Mouse (Mus musculus) CH12.LX (cell line): ENCODE data around the gene Rac1. TPM values are rescaled to one million over a fixed set of nuclear protein-coding genes. Genes with fewer than 3 reads are reported as not detected.

Experiments used
- DNase-seq: peaks from one replicate; pipeline ENCODE4 v3.0.0-alpha.2; 2013; ENCODE audit errors: extremely low read depth
- H3K27ac ChIP-seq: 2 replicates; pipeline ENCODE4 v1.5.1; 2012; ENCODE audit warnings: low read depth, mild to moderate bottlenecking, control low read depth, moderate library complexity; ENCODE audit not compliant: insufficient read depth
- H3K27me3 ChIP-seq: replicated peaks from 2 replicates; pipeline ENCODE3; 2012; ENCODE audit warnings: inconsistent platforms
- H3K36me3 ChIP-seq, 2 experiments: replicated peaks in 1 of 2; 2 replicates each; pipeline versions ENCODE3 to v1.6.1; 2012; ENCODE audit warnings: inconsistent platforms in 1 of 2, low read length in 1 of 2, mild to moderate bottlenecking in 1 of 2, mixed read lengths in 1 of 2, moderate library complexity in 1 of 2; ENCODE audit not compliant: control insufficient read depth in 1 of 2, insufficient read depth in 1 of 2
- H3K4me1 ChIP-seq, 2 experiments: 2 replicates each; pipeline ENCODE4 v1.6.1; 2012; ENCODE audit warnings: inconsistent platforms in 1 of 2, moderate library complexity in 1 of 2; ENCODE audit not compliant: insufficient read depth in 2 of 2, control insufficient read depth in 1 of 2
- H3K4me2 ChIP-seq: 2 replicates; pipeline ENCODE4 v1.6.1; 2012; ENCODE audit warnings: low read depth, mild to moderate bottlenecking, control low read depth; ENCODE audit not compliant: poor library complexity, insufficient read depth, severe bottlenecking
- H3K4me3 ChIP-seq, 3 experiments: fragments of 150-350 bp in 1 of 3; sonication (generic) in 1 of 3; replicated peaks in 1 of 3; 2 replicates each; pipeline versions ENCODE3 to v1.5.1; 2011 to 2012; ENCODE audit warnings: low read depth in 2 of 3, low read length in 2 of 3, mild to moderate bottlenecking in 2 of 3, moderate library complexity in 2 of 3, control low read depth in 1 of 3, improper control_type of control experiment in 1 of 3, inconsistent platforms in 1 of 3, mixed read lengths in 1 of 3; ENCODE audit not compliant: poor library complexity in 1 of 3
- H3K79me2 ChIP-seq: replicated peaks from 2 replicates; pipeline ENCODE4 v1.6.1; 2012; ENCODE audit warnings: mild to moderate bottlenecking, moderate library complexity; ENCODE audit not compliant: control insufficient read depth, poor library complexity, insufficient read depth, severe bottlenecking; ENCODE audit errors: extremely low read depth
- H3K9ac ChIP-seq: 2 replicates; pipeline ENCODE4 v1.6.1; 2012; ENCODE audit warnings: low read depth, mild to moderate bottlenecking, control low read depth, moderate library complexity; ENCODE audit not compliant: insufficient read depth
- H3K9me3 ChIP-seq: replicated peaks from 2 replicates; pipeline ENCODE3; 2012; ENCODE audit warnings: low read length, inconsistent platforms, mixed read lengths
- BHLHE40 ChIP-seq: IDR thresholded peaks from 2 replicates; pipeline ENCODE4 v1.6.1; 2011; ENCODE audit warnings: mild to moderate bottlenecking, low read depth, low read length, improper control_type of control experiment
- CHD1 ChIP-seq: IDR thresholded peaks from 2 replicates; pipeline ENCODE4 v1.6.1; 2012; ENCODE audit warnings: low read depth, low read length, improper control_type of control experiment, inconsistent platforms
- CHD2 ChIP-seq: IDR thresholded peaks from 2 replicates; pipeline ENCODE4 v1.6.1; 2011; ENCODE audit warnings: low read length, improper control_type of control experiment
- CTCF ChIP-seq, 2 experiments: IDR thresholded peaks in 1 of 2; conservative IDR thresholded peaks in 1 of 2; 2 replicates each; pipeline ENCODE4 v1.5.1; 2011 to 2012; ENCODE audit warnings: low read depth in 2 of 2, low read length in 2 of 2, improper control_type of control experiment in 1 of 2, inconsistent platforms in 1 of 2, mild to moderate bottlenecking in 1 of 2, moderate library complexity in 1 of 2
- GABPA ChIP-seq: IDR thresholded peaks from 2 replicates; pipeline ENCODE4 v1.6.1; 2012; ENCODE audit warnings: low read depth, low read length, improper control_type of control experiment, inconsistent platforms; ENCODE audit not compliant: insufficient replicate concordance
- HCFC1 ChIP-seq: IDR thresholded peaks from 2 replicates; pipeline ENCODE4 v1.6.1; 2012; ENCODE audit warnings: low read depth, mild to moderate bottlenecking, inconsistent platforms, low read length, improper control_type of control experiment
- MAFK ChIP-seq: IDR thresholded peaks from 2 replicates; pipeline ENCODE4 v1.6.1; 2011; ENCODE audit warnings: low read length, improper control_type of control experiment; ENCODE audit not compliant: insufficient replicate concordance
- PAX5 ChIP-seq: IDR thresholded peaks from 2 replicates; pipeline ENCODE4 v1.6.1; 2012; ENCODE audit warnings: low read length, inconsistent platforms, mixed read lengths
- POLR2A ChIP-seq: IDR thresholded peaks from 2 replicates; pipeline ENCODE4 v1.6.1; 2011; ENCODE audit warnings: low read depth, mild to moderate bottlenecking, improper control_type of control experiment, low read length
- POLR2AphosphoS2 ChIP-seq: IDR thresholded peaks from 2 replicates; pipeline ENCODE4 v1.6.1; 2011; ENCODE audit warnings: low read depth, low read length, improper control_type of control experiment
- RAD21 ChIP-seq: IDR thresholded peaks from 2 replicates; pipeline ENCODE4 v1.6.1; 2011; ENCODE audit warnings: low read depth, mild to moderate bottlenecking, low read length, improper control_type of control experiment, moderate library complexity
- SIN3A ChIP-seq: IDR thresholded peaks from 2 replicates; pipeline ENCODE4 v1.6.1; 2012; ENCODE audit warnings: low read length, improper control_type of control experiment, inconsistent platforms
- SMC3 ChIP-seq: IDR thresholded peaks from 2 replicates; pipeline ENCODE4 v1.6.1; 2011; ENCODE audit warnings: low read depth, low read length, improper control_type of control experiment
- TBP ChIP-seq: conservative IDR thresholded peaks from 2 replicates; pipeline ENCODE4 v1.6.1; 2011; ENCODE audit warnings: low read depth, low read length, improper control_type of control experiment
- USF2 ChIP-seq: conservative IDR thresholded peaks from 2 replicates; pipeline ENCODE4 v1.6.1; 2011; ENCODE audit warnings: low read depth, low read length, improper control_type of control experiment
- ZKSCAN1 ChIP-seq: IDR thresholded peaks from 2 replicates; pipeline ENCODE4 v1.6.1; 2012; ENCODE audit warnings: low read depth, inconsistent platforms, low read length, improper control_type of control experiment, borderline replicate concordance
- ZMIZ1 ChIP-seq: IDR thresholded peaks from 2 replicates; pipeline ENCODE4 v1.6.1; 2012; ENCODE audit warnings: low read depth, mild to moderate bottlenecking, inconsistent platforms, low read length, improper control_type of control experiment
- ZNF384 ChIP-seq: IDR thresholded peaks from 2 replicates; pipeline ENCODE4 v1.6.1; 2012; ENCODE audit warnings: low read depth, low read length, improper control_type of control experiment, inconsistent platforms
- dilution Hi-C: fragments of 300-500 bp; cut with MboI; formaldehyde crosslinking; loops from 2 replicates; pipeline ENCODE4 v1.14.3; 2020; ENCODE audit warnings: low sequenced_read_pairs; ENCODE audit not compliant: extremely low pct_unique_long_range_greater_than_20kb, extremely low pct_ligation_motif_present
- in situ Hi-C: fragments of 300-500 bp; cut with MboI; formaldehyde crosslinking; loops from 3 replicates; pipeline ENCODE4 v1.14.3; 2019; ENCODE audit warnings: low sequenced_read_pairs, low pct_ligation_motif_present, low pct_unique_long_range_greater_than_20kb, mixed read lengths
- polyA plus RNA-seq: library from polyadenylated mRNA; unstranded; fragments of >175 nt; gene quantifications from 2 replicates; pipeline ENCODE4 v1.2.1, GENCODE M21; 2012; ENCODE audit warnings: low read depth; ENCODE audit not compliant: insufficient read length
- total RNA-seq, 2 experiments: library from RNA; depleted of rRNA; stranded (reverse); fragments of 300-350 nt in 1 of 2; fragments of >200 nt in 1 of 2; gene quantifications; 2 replicates each; pipeline ENCODE4 v1.2.3; 2012 to 2014

Rac1 gene
- total and polyA plus RNA-seq, 3 experiments: 138 to 222 (median 199) TPM

- no peak for DNase-seq
- no peaks in the 10 kb centered on the region for H3K27me3 ChIP-seq
- no peak overlapping the region for H3K27ac ChIP-seq
- H3K9ac ChIP-seq: no peak overlapping the region
- dilution Hi-C loops: no loop called here
- no peak overlapping the region for H3K4me2 ChIP-seq
- H3K4me3 ChIP-seq: no peak overlapping the region
- no peak for TF ChIP-seq USF2
- TF ChIP-seq PAX5: no peak
- TF ChIP-seq ZMIZ1: no peak
- no peak for TF ChIP-seq BHLHE40
- no peak for TF ChIP-seq TBP
- no peak for TF ChIP-seq RAD21
- no peak for TF ChIP-seq SIN3A
- in situ Hi-C loops: loop anchor here (5.0 kb wide), 1 partner anchor 138 kb away; no protein-coding TSS in a partner anchor
- no peaks in the 10 kb centered on the region for H3K79me2 ChIP-seq
- peaks cover 2 to 8% of the 10 kb centered on the region in 2 experiments for H3K4me1 ChIP-seq
- no peaks in the 10 kb centered on the region for H3K36me3 ChIP-seq
- H3K9me3 ChIP-seq: peaks cover 4% of the 10 kb centered on the region
These were observed 46.7 kb upstream of the Rac1 start for GRCm38 (mm10) chr5:143574261-143575178.

GRCm38 (mm10) chr5:143573067-143573466, 45.2 kb upstream of the Rac1 start:
- DNase-seq: no peak
- no peak for TF ChIP-seq GABPA
- TF ChIP-seq ZNF384: no peak
- no peak for TF ChIP-seq ZMIZ1
- no peak for TF ChIP-seq BHLHE40
- TF ChIP-seq CHD2: no peak
- Histone ChIP-seq H3K4me3 (no peak overlapping the region), H3K36me3 (no peaks in the 10 kb centered on the region), H3K27ac (no peak overlapping the region), H3K4me1 (no peaks in the 10 kb centered on the region), H3K9ac (no peak overlapping the region), H3K9me3 (peaks cover 2% of the 10 kb centered on the region), H3K79me2 (no peaks in the 10 kb centered on the region), H3K27me3 (no peaks in the 10 kb centered on the region), H3K4me2 (no peak overlapping the region)
- dilution Hi-C loops (no loop called here), in situ Hi-C loops (loop anchor here (5.0 kb wide), 1 partner anchor 139 kb away; no protein-coding TSS in a partner anchor)

- Histone ChIP-seq H3K36me3 (no peaks in the 10 kb centered on the region), H3K4me1 (peaks cover 0 to 6% of the 10 kb centered on the region in 2 experiments; a peak in 1 of 4 replicates), H3K4me2 (no peak overlapping the region), H3K4me3 (no peak overlapping the region), H3K9ac (no peak overlapping the region), H3K9me3 (peaks cover 2% of the 10 kb centered on the region), H3K27ac (no peak overlapping the region)
- dilution Hi-C loops: no loop called here
- DNase-seq: no peak
- TF ChIP-seq CHD1: no peak
- TF ChIP-seq USF2: no peak
- no peak for TF ChIP-seq SMC3
- TF ChIP-seq MAFK: no peak
- no peak for TF ChIP-seq POLR2A
- no peak for TF ChIP-seq ZKSCAN1
- TF ChIP-seq POLR2AphosphoS2: no peak
- TF ChIP-seq HCFC1: no peak
- TF ChIP-seq CTCF (conservative IDR thresholded peaks at IDR 0.05 in 1 of 2, IDR thresholded peaks at IDR 0.05 in 1 of 2; ENCODE audit: low read depth in 2 of 2, low read length in 2 of 2): no peak
- TF ChIP-seq, all 38 proteins: peak for 0
- in situ Hi-C loops: loop anchor here (5.0 kb wide), 1 partner anchor 140 kb away; no protein-coding TSS in a partner anchor
- Histone ChIP-seq H3K27me3 (no peaks in the 10 kb centered on the region), H3K79me2 (no peaks in the 10 kb centered on the region)
These were observed 44.4 kb upstream of the Rac1 start for GRCm38 (mm10) chr5:143572195-143572594.
